Mouse (Mus musculus) G1E (cell line): ENCODE data around the gene Klf16. TPM values are rescaled to one million over a fixed set of nuclear protein-coding genes. Genes with fewer than 3 reads are reported as not detected.

Source experiments
- ATAC-seq: 2 replicates; pipeline ENCODE4 v1.8.0; 2016; ENCODE audit warnings: mild to moderate bottlenecking; ENCODE audit not compliant: insufficient number of reproducible peaks, poor library complexity, low FRiP score, severe bottlenecking; ENCODE audit errors: extremely low read depth
- DNase-seq: peaks from one replicate; pipeline ENCODE4 v3.0.0; 2012; ENCODE audit warnings: low spot score
- H3K27me3 ChIP-seq: 2 replicates; pipeline ENCODE4 v1.6.1; 2012; ENCODE audit warnings: mild to moderate bottlenecking, low read length, inconsistent platforms; ENCODE audit not compliant: insufficient read depth
- H3K36me3 ChIP-seq: replicated peaks from 2 replicates; pipeline ENCODE3; 2012; ENCODE audit warnings: mild to moderate bottlenecking, inconsistent platforms
- H3K4me1 ChIP-seq: 2 replicates; pipeline ENCODE4 v1.6.1; 2012; ENCODE audit warnings: low read depth, low read length, inconsistent platforms, mixed read lengths; ENCODE audit not compliant: insufficient read depth
- H3K4me3 ChIP-seq: 2 replicates; pipeline ENCODE4 v1.5.1; 2012; ENCODE audit warnings: low read depth, mild to moderate bottlenecking, inconsistent platforms, low read length, moderate library complexity, mixed read lengths
- H3K9me3 ChIP-seq: replicated peaks from 2 replicates; pipeline ENCODE4 v1.6.1; 2012; ENCODE audit warnings: inconsistent platforms
- CTCF ChIP-seq: IDR thresholded peaks from 2 replicates; pipeline ENCODE4 v1.5.1; 2012; ENCODE audit warnings: low read depth, low read length, inconsistent platforms, mixed read lengths
- GATA1 ChIP-seq: IDR thresholded peaks from 2 replicates; pipeline ENCODE4 v1.6.1; 2012; ENCODE audit warnings: borderline replicate concordance, low read length, inconsistent platforms, mixed read lengths
- GATA2 ChIP-seq: IDR thresholded peaks from 2 replicates; pipeline ENCODE4 v1.6.1; 2012; ENCODE audit warnings: low read depth, low read length, inconsistent platforms, borderline replicate concordance
- POLR2AphosphoS5 ChIP-seq: IDR thresholded peaks from 2 replicates; pipeline ENCODE4 v1.6.1; 2012; ENCODE audit warnings: low read depth, low read length, inconsistent platforms; ENCODE audit not compliant: insufficient replicate concordance
- TAL1 ChIP-seq: conservative IDR thresholded peaks from 2 replicates; pipeline ENCODE4 v1.6.1; 2012; ENCODE audit warnings: low read depth, low read length, inconsistent platforms, mixed read lengths
- polyA plus RNA-seq: library from polyadenylated mRNA; stranded (reverse); fragments of >175 nt; gene quantifications from 2 replicates; pipeline ENCODE4 v1.2.3, GENCODE M21; 2012
- total RNA-seq, 2 experiments: library from RNA; stranded (forward) in 1 of 2; stranded (reverse) in 1 of 2; fragments of 200-1000 nt in 1 of 2; fragments of >200 nt in 1 of 2; fragmentation: Nextera tagmentation in 1 of 2; gene quantifications; 2 replicates each; pipeline ENCODE4 v1.2.3; 2014 to 2017

The Klf16 gene
- total and polyA plus RNA-seq, 3 experiments = 6.1 to 105 (median 14.0) TPM

- Histone ChIP-seq H3K27me3 (no peaks in the 10 kb centered on the region), H3K9me3 (no peaks in the 10 kb centered on the region), H3K4me1 (peaks cover 48% of the 10 kb centered on the region), H3K4me3 (no peak overlapping the region), H3K36me3 (peaks cover 98% of the 10 kb centered on the region)
- ATAC-seq (no peak), DNase-seq (no peak)
- TF ChIP-seq GATA1 (no peak), CTCF (no peak), TAL1 (no peak), GATA2 (no peak)
Observed at GRCm38 (mm10) chr10:80549279-80549678, 27.8 kb downstream of the Klf16 start.

- H3K36me3 ChIP-seq = peaks cover 98% of the 10 kb centered on the region
- peaks cover 40% of the 10 kb centered on the region for H3K4me1 ChIP-seq
- no peaks in the 10 kb centered on the region for H3K27me3 ChIP-seq
- peak overlapping the region; percentile 30; the same call in 1 of the 2 replicates for H3K4me3 ChIP-seq
- DNase-seq = peak; percentile 71
- TF ChIP-seq GATA1 = no peak
- no peak for TF ChIP-seq POLR2AphosphoS5
- peak; percentile 56 for TF ChIP-seq CTCF
- no peak for TF ChIP-seq GATA2
- TF ChIP-seq TAL1 = no peak
- H3K9me3 ChIP-seq = no peaks in the 10 kb centered on the region
- ATAC-seq = no peak
Observed at GRCm38 (mm10) chr10:80548428-80549006, 28.6 kb downstream of the Klf16 start.

- peaks cover 98% of the 10 kb centered on the region for H3K36me3 ChIP-seq
- H3K9me3 ChIP-seq = no peaks in the 10 kb centered on the region
- TF ChIP-seq POLR2AphosphoS5 = no peak
- TF ChIP-seq CTCF = no peak
- TF ChIP-seq GATA2 = no peak
- no peak for TF ChIP-seq TAL1
- no peak for TF ChIP-seq GATA1
- H3K4me1 ChIP-seq = peaks cover 32% of the 10 kb centered on the region
- ATAC-seq (no peak), DNase-seq (no peak)
- H3K27me3 ChIP-seq = no peaks in the 10 kb centered on the region
- H3K4me3 ChIP-seq = no peak overlapping the region
Observed at GRCm38 (mm10) chr10:80547539-80547938, 29.6 kb downstream of the Klf16 start.

- Histone ChIP-seq H3K4me1 (peaks cover 28% of the 10 kb centered on the region), H3K36me3 (peaks cover 98% of the 10 kb centered on the region), H3K9me3 (no peaks in the 10 kb centered on the region), H3K27me3 (no peaks in the 10 kb centered on the region), H3K4me3 (no peak overlapping the region)
- TF ChIP-seq GATA1 (no peak), POLR2AphosphoS5 (no peak), GATA2 (no peak), CTCF (no peak), TAL1 (no peak)
- ATAC-seq (no peak), DNase-seq (no peak)
Observed at GRCm38 (mm10) chr10:80546945-80547344, 30.2 kb downstream of the Klf16 start.

GRCm38 (mm10) chr10:80545590-80545989 lies 31.5 kb downstream of the Klf16 start:
- peaks cover 26% of the 10 kb centered on the region for H3K4me1 ChIP-seq
- peak overlapping the region; percentile 13; the same call in 1 of the 2 replicates for H3K4me3 ChIP-seq
- ATAC-seq = no peak
- no peaks in the 10 kb centered on the region for H3K9me3 ChIP-seq
- TF ChIP-seq CTCF = no peak
- no peak for TF ChIP-seq TAL1
- no peak for TF ChIP-seq POLR2AphosphoS5
- no peak for TF ChIP-seq GATA2
- no peak for TF ChIP-seq GATA1
- DNase-seq = no peak
- H3K36me3 ChIP-seq = peaks cover 100% of the 10 kb centered on the region
- no peaks in the 10 kb centered on the region for H3K27me3 ChIP-seq

- TF ChIP-seq GATA1 = no peak
- no peak for TF ChIP-seq TAL1
- no peak for TF ChIP-seq POLR2AphosphoS5
- TF ChIP-seq CTCF = no peak
- no peak for TF ChIP-seq GATA2
- Histone ChIP-seq H3K4me1 (peaks cover 39% of the 10 kb centered on the region), H3K4me3 (no peak overlapping the region), H3K36me3 (peaks cover 88% of the 10 kb centered on the region), H3K9me3 (no peaks in the 10 kb centered on the region), H3K27me3 (peaks cover under 1% of the 10 kb centered on the region; the same call in 1 of the 2 replicates)
- ATAC-seq (no peak), DNase-seq (no peak)
Observed at GRCm38 (mm10) chr10:80543873-80544272, 33.2 kb downstream of the Klf16 start.
